Mouse (Mus musculus) heart, embryonic 12.5 days (tissue): ENCODE results near the gene AL731706.1. TPM values are rescaled to one million over a fixed set of nuclear protein-coding genes. Genes with fewer than 3 reads are reported as not detected.

Experiments used
- ATAC-seq: fragments of 200-750 bp; cut with Nextera tagmentation; 2 replicates; pipeline ENCODE4 v1.8.0; 2017; ENCODE audit warnings: moderate TSS enrichment, moderate library complexity; ENCODE audit not compliant: insufficient number of reproducible peaks, low FRiP score
- H3K27ac ChIP-seq: fragments of 300-500 bp; sonication (generic); 2 replicates; pipeline ENCODE4 v1.5.1; 2016; ENCODE audit warnings: mild to moderate bottlenecking, moderate library complexity; ENCODE audit not compliant: poor library complexity, severe bottlenecking
- H3K27me3 ChIP-seq: fragments of 300-500 bp; sonication (generic); replicated peaks from 2 replicates; pipeline ENCODE4 v1.6.1; 2016; ENCODE audit warnings: mild to moderate bottlenecking, moderate library complexity
- H3K36me3 ChIP-seq: fragments of 300-500 bp; sonication (generic); 2 replicates; pipeline ENCODE4 v1.6.1; 2016; ENCODE audit warnings: mild to moderate bottlenecking, moderate library complexity
- H3K4me1 ChIP-seq: fragments of 300-500 bp; sonication (generic); replicated peaks from 2 replicates; pipeline ENCODE4 v1.6.1; 2016; ENCODE audit warnings: mild to moderate bottlenecking
- H3K4me2 ChIP-seq: fragments of 300-500 bp; sonication (generic); 2 replicates; pipeline ENCODE4 v1.6.1; 2016; ENCODE audit warnings: mild to moderate bottlenecking, moderate library complexity
- H3K4me3 ChIP-seq: fragments of 300-500 bp; sonication (generic); 2 replicates; pipeline ENCODE4 v1.5.1; 2016; ENCODE audit warnings: mild to moderate bottlenecking
- H3K9ac ChIP-seq: fragments of 300-500 bp; sonication (generic); 2 replicates; pipeline ENCODE4 v1.6.1; 2016; ENCODE audit warnings: mild to moderate bottlenecking, moderate library complexity
- H3K9me3 ChIP-seq: fragments of 300-500 bp; sonication (generic); replicated peaks from 2 replicates; pipeline ENCODE4 v1.6.1; 2016; ENCODE audit warnings: mild to moderate bottlenecking, moderate library complexity
- WGBS: fragments of 180-500 bp; shearing (Covaris S2); methylation state at CpG from one replicate; pipeline ENCODE4 v1.1.7; 2016; 5-methylcytosine and 5-hydroxymethylcytosine counted together
- polyA plus RNA-seq: library from polyadenylated mRNA; unstranded; fragments of >200 nt; fragmentation: Nextera tagmentation; extraction: Ambion mirVana; gene quantifications from 2 replicates; pipeline ENCODE4 v1.2.1, GENCODE M21; 2016

The AL731706.1 gene
- polyA plus RNA-seq = 35.9 and 39.1 TPM in 2 replicates

DNA sequence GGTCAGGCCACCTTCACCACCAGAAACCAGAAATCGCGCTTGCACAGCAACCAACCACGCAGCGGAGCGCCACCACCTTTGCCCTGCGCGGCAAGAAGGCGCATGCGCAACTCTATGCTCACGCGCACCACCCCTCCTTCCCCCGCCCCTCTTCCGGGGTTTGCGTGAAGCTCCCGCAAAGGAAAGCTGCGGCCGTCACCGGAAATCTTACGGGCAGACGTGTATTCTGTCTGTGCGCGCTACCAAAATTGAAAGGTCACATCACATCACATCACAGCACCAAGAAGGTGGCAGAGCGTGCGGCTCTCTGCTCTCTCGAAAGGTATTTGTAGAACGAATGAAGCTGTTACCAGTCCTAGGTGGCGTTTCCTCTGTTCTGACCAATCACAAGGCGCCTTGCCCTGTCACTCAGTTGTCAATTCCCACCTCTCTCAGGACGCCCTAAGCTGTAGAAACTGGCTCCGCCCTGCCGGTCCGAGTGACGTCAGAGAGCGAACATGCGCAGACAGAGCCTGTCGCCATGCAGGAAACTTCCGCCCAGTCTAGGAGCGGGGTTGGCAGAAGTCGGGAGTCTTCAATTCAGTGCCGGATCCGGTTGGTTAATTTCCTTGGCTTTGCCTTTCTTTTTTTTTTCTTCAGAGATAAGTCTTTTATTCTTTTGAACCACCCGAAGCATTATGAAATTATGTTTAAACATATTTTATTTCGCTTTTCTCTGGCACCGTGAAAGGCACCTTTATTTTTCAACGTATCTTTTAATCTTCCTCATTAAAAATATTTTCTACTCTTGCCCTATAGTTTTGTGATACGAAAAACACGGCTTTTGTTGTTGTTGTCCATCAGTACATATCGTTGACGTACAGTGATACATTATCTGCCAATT lies at the start of gene AL731706.1, which contains the start of the genes Slx4ip and Mkks:
AL731706.1 (minus strand) TSS at position 322 of the 883 bp plus-strand sequence.
Slx4ip (plus strand) TSS at position 151 of the 883 bp plus-strand sequence.
Mkks (minus strand) TSS at position 322 of the 883 bp plus-strand sequence.
- no peaks in the 10 kb centered on the region for H3K9me3 ChIP-seq
- WGBS = under 1% methylated on average over 49 of the region's 49 CpGs
- H3K9ac ChIP-seq = peak within 1 kb of the TSS; percentile 82
- H3K27ac ChIP-seq = peak within 1 kb of the TSS; percentile 93
- H3K27me3 ChIP-seq = no peaks in the 10 kb centered on the region
- H3K4me3 ChIP-seq = peak within 1 kb of the TSS; percentile 68
- peaks cover 17% of the 10 kb centered on the region for H3K4me1 ChIP-seq
- peaks cover 2% of the 10 kb centered on the region for H3K36me3 ChIP-seq
- H3K4me2 ChIP-seq = peak within 1 kb of the TSS; percentile 58
- peak; percentile 99 for ATAC-seq

DNA sequence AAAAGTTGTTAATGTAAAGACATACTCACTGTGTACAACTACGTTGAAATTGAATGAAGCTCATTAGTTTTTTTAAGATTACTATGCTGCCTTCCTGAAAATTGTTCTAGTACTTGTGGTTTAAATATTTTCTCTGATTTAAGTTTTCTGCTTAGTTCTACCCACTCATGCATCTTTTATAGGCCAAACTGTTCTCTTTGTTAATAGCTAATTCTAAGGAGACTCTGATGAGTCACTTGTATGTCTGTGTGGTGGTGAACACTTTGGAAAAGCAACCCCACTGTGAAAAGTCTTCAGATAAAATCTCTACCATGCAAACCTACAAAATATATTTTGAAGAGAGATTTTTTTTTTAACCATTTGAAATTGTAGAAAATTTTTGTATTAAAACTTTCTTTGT lies 47.1 kb upstream of the AL731706.1 start:
- ATAC-seq = no peak
- no peak overlapping the region for H3K9ac ChIP-seq
- no peak overlapping the region for H3K4me2 ChIP-seq
- no peak overlapping the region for H3K27ac ChIP-seq
- H3K4me1 ChIP-seq = no peaks in the 10 kb centered on the region
- WGBS = 85% methylated on average over 1 of the region's 1 CpGs
- no peaks in the 10 kb centered on the region for H3K9me3 ChIP-seq
- H3K4me3 ChIP-seq = no peak overlapping the region
- H3K27me3 ChIP-seq = no peaks in the 10 kb centered on the region
- H3K36me3 ChIP-seq = no peaks in the 10 kb centered on the region

DNA sequence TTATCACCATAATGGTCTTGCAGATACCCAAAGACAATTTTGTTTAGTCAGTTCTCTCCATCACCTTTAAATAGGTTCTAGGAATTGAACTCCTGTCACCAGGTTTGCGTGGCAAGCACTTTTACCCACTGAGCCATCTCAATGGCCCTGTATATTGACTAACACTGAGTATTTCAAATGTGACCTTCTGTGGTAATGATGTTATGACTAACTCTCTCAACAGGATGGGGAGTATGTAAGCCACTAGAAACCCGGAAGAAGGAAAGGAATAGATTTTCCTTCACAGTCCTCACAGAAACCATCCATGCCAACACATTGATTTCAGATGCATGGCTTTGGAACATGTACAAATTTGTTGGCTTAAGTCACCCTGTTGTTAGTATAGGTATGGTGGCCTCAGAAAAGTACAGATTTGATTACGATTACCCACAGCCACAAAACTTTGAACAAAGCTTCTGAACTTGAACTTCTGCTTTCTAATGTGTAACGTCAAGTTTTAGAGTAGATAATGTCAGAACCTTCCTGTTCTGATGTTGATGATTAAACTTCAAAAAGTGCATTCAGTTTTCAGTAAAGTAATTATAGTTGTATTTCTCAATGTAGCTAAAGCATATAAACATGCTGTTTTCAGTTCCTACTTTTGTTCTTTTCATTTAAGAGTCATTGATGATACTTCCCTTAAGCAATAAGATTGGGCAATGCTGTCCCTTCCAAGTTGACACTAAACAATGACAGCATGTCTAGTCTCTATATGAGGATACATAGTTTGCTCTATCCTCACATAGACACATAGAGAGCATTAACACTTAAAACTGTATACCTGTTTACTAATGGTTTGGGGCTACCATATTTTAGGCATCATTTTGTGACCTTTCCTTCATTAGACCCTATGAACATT lies 45.5 kb upstream of the AL731706.1 start:
- H3K4me3 ChIP-seq = no peak overlapping the region
- no peaks in the 10 kb centered on the region for H3K27me3 ChIP-seq
- no peak overlapping the region for H3K9ac ChIP-seq
- H3K36me3 ChIP-seq = no peaks in the 10 kb centered on the region
- H3K4me2 ChIP-seq = no peak overlapping the region
- no peaks in the 10 kb centered on the region for H3K9me3 ChIP-seq
- no peaks in the 10 kb centered on the region for H3K4me1 ChIP-seq
- WGBS = 80% methylated on average over 4 of the region's 4 CpGs
- no peak overlapping the region for H3K27ac ChIP-seq
- no peak for ATAC-seq

DNA sequence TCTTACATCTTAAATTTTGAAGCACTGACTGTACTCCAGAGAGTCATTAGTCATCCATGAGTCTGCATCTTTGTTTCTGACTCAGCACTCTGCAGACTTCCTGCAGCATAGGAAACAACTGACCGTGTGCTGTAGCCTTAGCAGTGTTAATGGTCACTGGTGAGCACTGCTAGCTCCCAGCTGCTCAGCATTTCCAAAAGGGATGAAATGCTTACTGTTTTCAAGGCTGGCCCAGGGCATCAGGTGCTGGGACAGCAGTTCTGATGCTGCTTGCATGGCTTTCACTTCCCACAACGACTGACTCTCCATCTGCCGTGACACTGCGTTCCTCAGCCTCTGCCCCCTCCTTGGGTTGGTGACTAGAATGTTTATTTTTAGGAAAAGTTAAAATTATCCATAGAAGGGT lies 29.8 kb upstream of the AL731706.1 start:
- no peaks in the 10 kb centered on the region for H3K9me3 ChIP-seq
- no peak overlapping the region for H3K4me2 ChIP-seq
- no peak overlapping the region; the same call in 1 of the 2 replicates for H3K27ac ChIP-seq
- peak; percentile 95 for ATAC-seq
- peaks cover 17% of the 10 kb centered on the region for H3K4me1 ChIP-seq
- WGBS = 38% methylated on average over 4 of the region's 4 CpGs
- H3K27me3 ChIP-seq = no peaks in the 10 kb centered on the region
- H3K9ac ChIP-seq = no peak overlapping the region
- H3K4me3 ChIP-seq = no peak overlapping the region
- H3K36me3 ChIP-seq = no peaks in the 10 kb centered on the region

DNA sequence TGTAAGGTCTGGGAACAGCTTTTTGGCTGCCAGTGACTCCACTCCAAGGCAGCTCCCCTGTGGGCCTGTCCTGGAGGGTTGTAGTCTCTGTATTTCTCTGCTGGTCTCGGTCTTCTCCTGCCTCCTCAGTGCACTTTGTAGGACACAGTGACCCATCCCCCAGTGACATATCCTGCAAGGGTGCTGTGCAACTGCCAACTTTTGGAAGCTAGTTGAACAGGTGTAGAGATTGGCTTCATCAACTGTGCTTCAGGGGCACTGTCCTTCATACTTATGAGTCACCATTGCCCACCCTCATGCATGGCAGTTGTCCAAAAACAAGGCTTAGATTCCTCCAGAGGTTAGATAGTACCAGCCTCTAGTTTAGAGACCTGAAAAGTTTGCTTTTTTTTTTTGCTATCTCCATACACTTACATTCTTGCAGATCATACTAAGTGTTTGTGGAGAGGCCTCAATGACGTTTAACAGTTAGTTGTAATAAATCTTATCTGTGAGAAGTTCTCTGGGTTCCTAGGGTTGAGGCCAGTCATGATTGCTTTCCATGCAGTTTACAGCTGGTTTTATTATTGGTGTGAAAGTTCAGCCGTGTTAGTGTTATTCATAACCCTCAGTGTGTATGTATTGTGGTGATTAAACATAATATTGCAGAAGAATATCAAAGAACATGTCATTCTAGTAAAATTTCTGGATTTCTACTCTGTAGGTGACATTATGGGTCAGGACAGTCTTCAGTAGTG lies 29.2 kb upstream of the AL731706.1 start:
- no peaks in the 10 kb centered on the region for H3K9me3 ChIP-seq
- no peak for ATAC-seq
- H3K27me3 ChIP-seq = no peaks in the 10 kb centered on the region
- H3K4me1 ChIP-seq = peaks cover 17% of the 10 kb centered on the region
- no peak overlapping the region for H3K27ac ChIP-seq
- no peaks in the 10 kb centered on the region for H3K36me3 ChIP-seq
- H3K9ac ChIP-seq = no peak overlapping the region
- no peak overlapping the region for H3K4me3 ChIP-seq
- WGBS = 68% methylated on average over 3 of the region's 3 CpGs
- no peak overlapping the region for H3K4me2 ChIP-seq

DNA sequence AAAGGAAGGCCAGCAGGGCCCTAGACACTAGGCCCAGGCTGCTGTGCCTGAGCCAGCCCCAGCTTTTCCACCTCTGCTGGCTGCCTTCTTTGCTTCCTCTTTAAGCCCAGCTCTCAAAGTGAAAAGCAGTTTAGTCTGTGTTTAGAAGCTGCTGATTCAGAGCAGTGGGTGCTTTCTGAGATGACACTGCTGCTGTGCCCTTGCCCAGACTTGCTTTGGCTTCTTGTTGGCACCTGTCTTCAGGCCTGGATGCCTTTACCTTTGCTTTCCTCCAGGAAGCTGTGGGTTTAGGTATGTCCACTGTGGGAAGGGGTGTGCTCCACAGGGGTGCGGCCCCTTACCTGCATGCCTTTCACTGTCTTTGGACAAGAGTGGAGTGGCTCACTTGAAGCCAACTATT lies 28.2 kb upstream of the AL731706.1 start:
- Histone ChIP-seq H3K27ac (no peak overlapping the region), H3K9me3 (no peaks in the 10 kb centered on the region), H3K27me3 (no peaks in the 10 kb centered on the region), H3K4me2 (no peak overlapping the region), H3K4me3 (no peak overlapping the region), H3K36me3 (no peaks in the 10 kb centered on the region), H3K9ac (no peak overlapping the region), H3K4me1 (peaks cover 17% of the 10 kb centered on the region)
- ATAC-seq = no peak
- WGBS = 100% methylated on average over 1 of the region's 1 CpGs

DNA sequence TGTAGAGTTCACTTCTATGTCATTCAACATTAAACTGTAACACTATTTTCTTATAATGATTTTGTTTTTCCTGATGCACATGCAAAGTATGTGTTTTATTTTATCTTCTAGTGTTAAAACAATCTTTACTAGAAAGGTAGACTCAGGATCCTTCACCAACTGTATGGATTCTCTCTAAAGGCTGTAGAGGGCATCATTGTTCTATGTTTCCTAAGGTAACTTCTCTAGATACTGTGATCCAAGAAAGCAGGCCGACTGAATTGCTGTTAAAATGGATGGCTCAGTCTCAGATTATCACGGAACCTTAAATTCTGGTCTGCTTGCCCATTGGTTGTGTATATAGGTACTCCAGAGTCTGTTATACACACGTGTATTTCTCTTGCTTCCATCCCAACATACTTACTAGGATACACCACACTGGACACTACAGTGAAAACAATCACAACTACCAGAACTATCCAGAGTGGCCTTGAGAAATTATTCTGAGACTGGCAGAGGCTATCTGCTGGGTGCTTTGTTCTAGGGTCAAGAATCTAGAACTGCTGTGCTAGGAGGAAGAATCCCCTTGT lies 23.2 kb upstream of the AL731706.1 start:
- H3K4me2 ChIP-seq = no peak overlapping the region
- no peak overlapping the region for H3K9ac ChIP-seq
- no peaks in the 10 kb centered on the region for H3K27me3 ChIP-seq
- 48% methylated on average over 3 of the region's 3 CpGs for WGBS
- H3K27ac ChIP-seq = no peak overlapping the region
- no peaks in the 10 kb centered on the region for H3K9me3 ChIP-seq
- no peak for ATAC-seq
- H3K4me3 ChIP-seq = no peak overlapping the region
- H3K36me3 ChIP-seq = no peaks in the 10 kb centered on the region
- peaks cover 11% of the 10 kb centered on the region for H3K4me1 ChIP-seq

DNA sequence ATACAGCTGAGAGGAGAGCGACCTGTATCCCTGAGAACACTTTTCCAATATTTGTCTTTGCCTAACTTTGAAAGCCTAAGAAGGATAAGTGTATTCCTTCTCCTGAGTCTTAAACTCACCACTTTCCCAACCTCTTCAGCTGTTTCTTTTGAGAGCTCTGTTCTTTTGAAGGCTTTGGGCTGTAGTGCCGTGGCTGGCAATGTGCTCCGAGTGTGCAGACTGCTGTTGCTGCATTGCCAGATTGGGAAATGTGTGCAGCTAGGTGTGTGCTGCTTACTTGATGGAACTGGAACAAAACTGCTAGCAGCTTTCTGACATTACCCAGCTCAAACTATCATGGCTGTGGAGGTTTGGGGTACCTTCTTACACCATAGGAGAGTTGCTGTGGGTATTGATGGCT lies 21.8 kb upstream of the AL731706.1 start:
- Histone ChIP-seq H3K4me1 (peaks cover 14% of the 10 kb centered on the region), H3K4me3 (no peak overlapping the region), H3K36me3 (no peaks in the 10 kb centered on the region), H3K27me3 (no peaks in the 10 kb centered on the region), H3K4me2 (no peak overlapping the region), H3K9ac (no peak overlapping the region), H3K9me3 (no peaks in the 10 kb centered on the region), H3K27ac (no peak overlapping the region)
- WGBS = 88% methylated on average over 3 of the region's 3 CpGs
- no peak for ATAC-seq

DNA sequence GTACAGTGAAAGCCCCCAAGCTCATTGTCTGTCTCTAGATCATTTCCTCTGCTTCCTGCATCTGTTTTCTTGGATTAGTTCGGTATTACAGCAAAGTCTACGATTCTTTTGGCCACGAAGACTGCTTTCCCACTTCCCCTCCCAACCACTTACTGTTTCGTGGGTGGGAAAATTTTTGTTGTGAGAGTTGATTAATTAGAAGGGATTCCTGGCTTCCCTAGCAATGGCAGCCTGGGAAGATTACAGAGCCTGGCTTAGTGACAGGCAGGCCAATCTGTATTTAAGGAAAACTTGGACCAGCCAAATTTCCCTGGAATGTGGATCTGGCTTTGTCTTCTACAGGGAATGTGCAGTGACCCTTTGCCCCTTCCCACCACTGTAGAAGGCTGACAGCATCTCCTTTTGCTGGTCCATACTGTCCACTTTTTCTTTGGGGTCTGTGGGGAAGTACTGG lies 20.8 kb upstream of the AL731706.1 start:
- peak overlapping the region; percentile 47; the same call in 1 of the 2 replicates for H3K27ac ChIP-seq
- 42% methylated on average over 4 of the region's 4 CpGs for WGBS
- ATAC-seq = no peak

DNA sequence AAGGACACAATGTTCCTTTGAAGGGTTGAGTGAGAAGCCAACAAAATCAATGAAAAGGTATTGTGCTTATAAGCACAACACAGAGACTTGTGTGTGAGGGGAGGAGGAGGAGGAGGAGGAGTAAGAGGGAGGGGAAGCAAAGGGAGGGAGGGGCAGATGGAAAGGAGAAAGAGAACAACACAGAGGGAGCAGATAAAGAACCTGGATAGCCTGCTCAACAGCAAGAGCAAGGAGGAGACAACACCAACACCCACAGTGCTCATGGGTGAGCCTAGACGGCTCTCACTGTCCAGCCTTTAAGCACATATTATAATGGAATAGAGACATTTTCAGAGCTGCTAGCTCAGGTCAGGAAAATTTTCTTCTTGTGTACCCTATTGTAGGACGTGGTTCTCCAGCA lies 18.1 kb upstream of the AL731706.1 start:
- 63% methylated on average over 2 of the region's 2 CpGs for WGBS

More for the DNA sequence above, 20.8 kb upstream of the AL731706.1 start:
- Histone ChIP-seq H3K4me2 (peak overlapping the region; percentile 7; the same call in 1 of the 2 replicates), H3K36me3 (no peaks in the 10 kb centered on the region), H3K9ac (no peak overlapping the region), H3K27me3 (no peaks in the 10 kb centered on the region), H3K9me3 (no peaks in the 10 kb centered on the region), H3K4me1 (peaks cover 12% of the 10 kb centered on the region), H3K4me3 (no peak overlapping the region)

More for the DNA sequence above, 18.1 kb upstream of the AL731706.1 start:
- Histone ChIP-seq H3K4me1 (peaks cover 7% of the 10 kb centered on the region; the same call in 1 of the 2 replicates), H3K4me3 (no peak overlapping the region), H3K27ac (no peak overlapping the region; the same call in 1 of the 2 replicates), H3K36me3 (peaks cover 10% of the 10 kb centered on the region), H3K4me2 (no peak overlapping the region), H3K27me3 (no peaks in the 10 kb centered on the region), H3K9me3 (no peaks in the 10 kb centered on the region), H3K9ac (no peak overlapping the region)
- no peak for ATAC-seq
